Mouse (Mus musculus): ENCODE results near the gene Ube2s.

GRCm38 (mm10) chr7:4771202-4771601 is 41.2 kb downstream of the Ube2s start, which contains the start of gene Fam71e2:
- TF ChIP-seq CTCF (IDR thresholded peaks at IDR 0.05; ENCODE audit: borderline replicate concordance, extremely low read depth, insufficient read depth, insufficient read length) (no peak), POLR2A (IDR thresholded peaks at IDR 0.05; ENCODE audit: borderline replicate concordance, extremely low read depth, insufficient read depth, insufficient read length, poor library complexity, severe bottlenecking) (no peak)

Measured in brain, embryonic 14.5 days (tissue).